Mouse (Mus musculus) testis, postnatal 14 days (tissue): ENCODE data around the gene Gm11639.
"Not testable (repeated sequence)": the region's sequence is repeated elsewhere in the genome, so short reads cannot be mapped to it uniquely, and the experiment has no call there.

ENCODE experiments used
- DNase-seq: peaks from one replicate; pipeline ENCODE4 v3.0.0; 2021; ENCODE audit warnings: low spot score

Gene Gm11639

GRCm38 (mm10) chr11:104707084-104707483 is 21.6 kb downstream of the Gm11639 start:
- no peak for DNase-seq

GRCm38 (mm10) chr11:104744995-104745568 is 59.6 kb downstream of the Gm11639 start:
- no peak for DNase-seq

GRCm38 (mm10) chr11:104765762-104766161 is 80.3 kb downstream of the Gm11639 start:
- no peak for DNase-seq

- DNase-seq: no peak
These were observed 81.6 kb downstream of the Gm11639 start for GRCm38 (mm10) chr11:104767068-104767467.

- DNase-seq: peak; percentile 24
These were observed 82.6 kb downstream of the Gm11639 start for GRCm38 (mm10) chr11:104768072-104768471.

GRCm38 (mm10) chr11:104778796-104779195 is 93.3 kb downstream of the Gm11639 start:
- no peak for DNase-seq

- DNase-seq: no peak
These were observed 259.2 kb downstream of the Gm11639 start for GRCm38 (mm10) chr11:104944723-104945122.

GRCm38 (mm10) chr11:104952349-104952748 is 266.8 kb downstream of the Gm11639 start:
- DNase-seq: no peak

GRCm38 (mm10) chr11:104967862-104968261 is 282.4 kb downstream of the Gm11639 start:
- no peak for DNase-seq

GRCm38 (mm10) chr11:104968388-104968787 is 282.9 kb downstream of the Gm11639 start:
- no peak for DNase-seq

GRCm38 (mm10) chr11:104971322-104971721 is 285.8 kb downstream of the Gm11639 start:
- DNase-seq: peak; percentile 36

- DNase-seq: no peak
These were observed 287.0 kb downstream of the Gm11639 start for GRCm38 (mm10) chr11:104972480-104972879.

GRCm38 (mm10) chr11:104977976-104978375 is 292.5 kb downstream of the Gm11639 start:
- no peak for DNase-seq

- DNase-seq: no peak
These were observed 296.0 kb downstream of the Gm11639 start for GRCm38 (mm10) chr11:104981342-104982055.

- no peak for DNase-seq
These were observed 323.7 kb downstream of the Gm11639 start for GRCm38 (mm10) chr11:105009232-105009631.

- peak; percentile 23 for DNase-seq
These were observed 335.6 kb downstream of the Gm11639 start for GRCm38 (mm10) chr11:105021071-105021470.

- DNase-seq: no peak
These were observed 343.3 kb downstream of the Gm11639 start for GRCm38 (mm10) chr11:105028744-105029348.

GRCm38 (mm10) chr11:105029525-105029924 is 344.0 kb downstream of the Gm11639 start:
- no peak for DNase-seq

- no peak for DNase-seq
These were observed 344.7 kb downstream of the Gm11639 start for GRCm38 (mm10) chr11:105030229-105030628.

- no peak for DNase-seq
These were observed 345.6 kb downstream of the Gm11639 start for GRCm38 (mm10) chr11:105031103-105031502.

GRCm38 (mm10) chr11:105035081-105035480 is 349.6 kb downstream of the Gm11639 start:
- DNase-seq: no peak

GRCm38 (mm10) chr11:105063292-105063691 is 377.8 kb downstream of the Gm11639 start, which contains the start of gene Efcab3:
Gene Efcab3 (plus strand): TSS chr11:105063592.
- no peak for DNase-seq

GRCm38 (mm10) chr11:105112448-105112847 is 426.9 kb downstream of the Gm11639 start:
- DNase-seq: not testable (repeated sequence)
